Mouse (Mus musculus) urinary bladder, postnatal 36 days (tissue): ENCODE results near the gene Celsr2.

Experiments used
- DNase-seq, 2 experiments: peaks; one replicate each; pipeline ENCODE4 v3.0.0; 2022; ENCODE audit warnings: low spot score in 2 of 2, mixed read lengths in 1 of 2

Gene Celsr2

DNA sequence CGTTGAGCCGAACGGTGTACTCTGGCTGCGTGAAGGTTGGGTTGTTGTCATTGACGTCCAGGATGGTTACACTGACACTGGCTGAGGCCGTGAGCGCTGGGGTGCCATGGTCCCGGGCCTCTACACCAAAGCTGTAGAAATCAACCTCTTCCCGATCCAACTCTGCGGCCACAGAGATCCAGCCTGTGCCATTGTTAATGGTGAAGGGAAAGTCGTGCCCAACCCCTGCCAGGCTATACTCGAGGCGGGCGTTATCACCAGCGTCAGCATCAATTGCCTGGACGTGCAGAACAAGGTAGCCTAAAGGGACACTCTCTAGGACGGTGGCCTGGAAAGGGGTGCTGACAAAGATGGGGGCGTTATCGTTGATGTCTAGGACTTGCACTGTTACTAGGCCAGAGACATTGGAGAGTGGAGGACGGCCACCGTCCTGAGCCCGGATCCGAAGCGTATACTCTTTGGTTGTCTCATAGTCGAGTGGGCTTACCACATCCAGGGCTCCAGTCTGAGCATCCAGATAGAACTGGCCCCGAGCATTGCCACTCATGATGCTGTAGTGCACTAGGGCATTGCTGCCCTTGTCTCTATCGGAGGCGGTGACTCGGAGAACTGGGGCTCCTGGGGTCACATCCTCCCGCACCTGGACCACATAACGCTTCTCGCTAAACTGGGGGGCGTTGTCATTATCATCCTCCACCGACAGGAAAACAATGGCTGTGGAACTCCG is 1.6 kb downstream of the Celsr2 start:
- no peak for DNase-seq

DNA sequence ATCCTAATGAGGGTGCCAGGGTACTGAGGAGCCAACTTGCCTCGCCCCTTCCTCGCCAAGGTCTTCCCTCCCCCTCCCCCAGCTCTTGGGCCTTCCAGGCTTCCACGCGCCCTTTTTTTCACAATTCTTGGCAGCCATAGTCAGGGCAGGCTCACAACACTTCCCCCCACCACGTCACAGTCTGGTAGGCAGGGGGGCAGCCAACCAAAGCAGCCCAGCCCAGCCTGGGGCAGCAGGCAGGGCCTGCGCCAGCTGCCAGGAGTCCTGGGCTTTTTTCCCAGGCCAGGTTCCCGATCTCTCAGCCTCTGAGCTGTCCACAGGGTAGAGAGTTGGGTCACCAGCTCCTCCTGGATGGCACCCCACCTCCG is 3.6 kb downstream of the Celsr2 start:
- peak in 1 of 2 experiments; percentile 23 for DNase-seq

DNA sequence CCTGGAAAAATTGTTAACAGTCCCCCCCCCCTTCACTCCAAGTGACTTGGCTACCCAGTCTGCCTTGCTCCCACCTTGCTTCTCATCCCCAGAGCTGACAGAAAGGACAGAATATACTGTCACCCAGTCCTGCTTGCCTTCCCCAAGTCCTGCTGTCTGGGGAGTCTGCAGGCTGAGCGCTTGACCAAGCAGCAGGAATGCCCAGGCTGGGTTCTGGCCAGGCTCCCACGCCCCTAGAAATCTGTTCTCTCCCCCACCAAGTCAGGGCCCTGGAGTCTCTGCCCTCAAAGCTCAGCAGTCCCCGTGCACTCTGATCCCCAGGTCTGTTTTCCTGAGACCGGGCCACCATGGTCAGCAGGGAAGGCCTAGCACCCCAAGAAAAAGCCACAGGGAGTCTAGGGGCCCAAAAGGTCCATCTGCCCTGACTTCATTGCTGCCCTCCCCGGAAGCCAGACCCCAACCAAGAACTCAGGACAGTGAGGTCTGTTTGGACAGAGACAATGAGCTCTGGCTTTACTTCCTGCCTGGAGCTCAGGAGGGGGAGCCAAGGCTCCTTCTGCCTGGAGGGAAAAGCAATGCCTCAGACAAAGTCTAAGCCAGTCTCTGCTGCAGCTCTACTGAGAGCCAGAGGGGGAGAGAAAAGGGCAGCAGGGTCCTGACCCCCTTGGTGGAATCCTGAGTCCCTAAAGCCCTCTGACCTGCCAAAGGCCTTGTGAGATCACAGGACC is 4.2 kb downstream of the Celsr2 start:
- no peak for DNase-seq

DNA sequence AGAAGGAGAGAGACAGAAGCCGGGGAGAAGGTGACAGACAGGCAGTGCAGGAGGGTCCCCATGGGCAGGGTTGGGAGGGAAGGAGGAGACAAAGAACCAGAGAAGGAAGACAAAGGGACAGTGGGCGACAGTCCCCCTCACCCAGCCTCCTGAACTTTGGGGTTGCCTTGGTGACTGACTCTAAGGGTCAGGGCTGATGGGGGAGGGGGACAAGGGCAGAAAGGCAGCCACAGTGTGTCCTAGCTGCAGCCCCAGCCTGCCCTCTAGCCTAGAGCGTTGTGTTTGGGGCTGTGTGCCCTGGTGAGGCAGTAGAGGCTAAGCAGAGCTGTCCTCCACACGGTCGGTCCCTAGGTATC is 5.0 kb downstream of the Celsr2 start:
- DNase-seq, result no peak

DNA sequence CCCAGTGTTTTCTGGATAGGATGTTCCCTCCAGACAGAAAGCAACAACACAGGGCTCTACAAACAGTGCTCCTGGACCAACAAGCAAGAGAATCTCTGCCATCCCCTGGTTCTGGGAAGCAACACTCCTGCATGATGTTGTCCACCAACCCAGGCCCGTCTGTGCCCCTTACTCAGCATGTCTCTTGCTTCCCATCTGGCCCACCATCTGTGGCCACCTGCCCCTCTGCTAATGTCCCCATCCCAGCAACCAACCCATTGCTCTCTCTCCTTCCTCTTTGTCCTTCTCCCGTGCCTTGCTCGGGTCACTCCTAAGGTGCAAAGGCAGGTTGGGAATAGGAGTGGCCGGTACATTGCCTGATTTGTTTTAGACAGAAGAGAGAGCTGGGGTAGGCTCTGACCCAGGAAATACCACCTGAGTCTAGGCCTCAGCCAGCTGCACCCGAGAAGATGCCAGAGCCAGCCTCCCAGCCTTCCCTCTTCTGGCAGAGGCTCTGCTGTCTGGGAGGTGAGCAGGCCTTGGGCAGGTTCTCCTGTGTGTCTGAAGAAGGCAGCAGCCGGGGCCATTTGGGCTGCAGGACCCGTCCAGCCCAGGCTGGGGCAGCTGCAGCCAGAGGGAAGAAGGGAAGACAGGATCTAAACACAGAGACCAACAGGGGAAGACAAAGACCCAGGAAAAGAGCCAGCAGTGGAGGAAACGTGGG is 5.5 kb downstream of the Celsr2 start:
- DNase-seq, result no peak

DNA sequence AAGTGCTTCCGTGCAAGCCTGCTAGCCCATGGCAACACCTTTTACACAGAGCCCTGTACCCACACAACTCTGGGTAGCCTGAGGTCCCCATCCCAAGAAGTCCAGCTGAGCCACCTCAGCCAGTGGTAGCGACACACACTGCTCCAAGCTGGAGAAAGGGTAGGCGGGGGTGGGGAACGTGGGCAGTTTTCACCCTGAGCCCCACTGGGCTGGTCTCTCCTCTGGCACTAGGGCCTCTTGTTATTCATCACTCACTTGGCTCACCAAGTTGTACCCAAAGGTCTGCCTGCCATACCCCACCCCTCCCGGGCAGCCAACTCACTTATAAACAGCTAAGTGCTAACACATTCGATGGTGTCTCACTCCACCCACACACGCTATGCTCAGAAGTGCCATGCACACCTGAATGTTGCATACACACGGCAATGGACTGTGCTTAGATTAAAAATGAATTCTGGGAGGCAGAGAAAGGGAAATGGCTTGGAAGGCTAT is 6.8 kb downstream of the Celsr2 start:
- DNase-seq, result no peak

DNA sequence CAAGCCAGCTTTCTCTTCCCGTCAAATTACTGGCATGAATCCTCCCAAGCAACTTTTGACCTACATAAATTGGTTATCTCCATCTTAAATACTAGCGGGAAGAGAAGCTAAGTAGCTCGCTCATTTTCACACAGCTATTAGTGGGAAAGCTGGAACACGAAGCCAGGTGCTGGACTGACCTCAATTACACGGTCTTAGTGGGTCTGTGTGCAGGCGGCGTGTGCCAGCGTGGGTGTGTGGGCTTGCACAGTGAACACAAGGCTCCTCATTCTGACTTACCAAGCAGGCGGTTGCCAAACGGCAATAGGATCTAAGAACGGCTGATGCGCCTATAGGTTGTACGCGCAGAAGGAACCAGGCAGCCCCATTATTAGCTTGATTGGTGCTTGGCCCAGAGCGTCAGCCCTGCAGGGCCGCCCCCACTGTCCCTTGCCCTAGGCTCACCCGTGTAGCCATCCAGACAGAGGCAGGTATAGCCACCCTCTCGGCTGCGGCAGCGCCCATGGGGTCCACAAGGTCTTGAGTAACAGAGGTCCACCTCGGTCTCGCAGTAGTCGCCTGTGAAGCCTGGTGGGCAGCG is 9.0 kb downstream of the Celsr2 start:
- no peak for DNase-seq

DNA sequence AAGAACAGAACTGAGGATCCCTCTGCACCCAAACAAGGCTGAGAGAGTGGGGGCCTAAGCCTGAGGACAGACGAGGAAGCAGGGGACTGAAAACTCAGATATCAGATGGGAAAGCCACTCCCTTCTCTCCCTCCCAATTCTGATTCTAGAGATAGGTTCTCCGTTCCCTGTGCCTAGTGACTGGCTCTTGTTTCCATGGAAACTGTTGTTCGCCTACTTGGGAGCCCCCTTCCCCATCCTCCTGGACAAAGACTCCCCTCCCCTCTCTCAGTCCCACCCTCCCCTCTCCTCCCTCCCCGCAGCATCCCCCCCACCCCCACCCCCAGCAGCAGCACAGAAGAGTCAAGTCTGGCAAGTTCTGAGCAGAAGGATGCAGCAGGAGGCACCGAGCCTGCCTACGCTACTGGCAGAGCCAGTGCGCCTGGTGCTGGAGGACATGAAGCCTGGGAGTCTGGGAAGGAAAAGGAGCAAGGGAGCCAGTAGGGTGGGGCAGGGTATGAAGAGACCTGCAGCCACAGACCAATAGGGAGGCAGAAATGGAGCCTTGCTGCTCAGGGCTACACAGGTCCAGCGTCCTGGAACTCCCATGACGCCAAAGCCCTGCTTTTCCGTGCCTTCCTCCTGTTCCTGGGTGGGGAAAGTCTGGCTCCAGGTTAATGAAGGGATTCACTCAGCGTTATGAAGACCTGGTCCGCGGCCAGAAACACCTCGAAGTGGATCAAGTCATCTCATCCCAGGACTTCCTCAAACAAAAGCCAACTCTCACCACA is 9.6 kb downstream of the Celsr2 start:
- DNase-seq, result no peak

DNA sequence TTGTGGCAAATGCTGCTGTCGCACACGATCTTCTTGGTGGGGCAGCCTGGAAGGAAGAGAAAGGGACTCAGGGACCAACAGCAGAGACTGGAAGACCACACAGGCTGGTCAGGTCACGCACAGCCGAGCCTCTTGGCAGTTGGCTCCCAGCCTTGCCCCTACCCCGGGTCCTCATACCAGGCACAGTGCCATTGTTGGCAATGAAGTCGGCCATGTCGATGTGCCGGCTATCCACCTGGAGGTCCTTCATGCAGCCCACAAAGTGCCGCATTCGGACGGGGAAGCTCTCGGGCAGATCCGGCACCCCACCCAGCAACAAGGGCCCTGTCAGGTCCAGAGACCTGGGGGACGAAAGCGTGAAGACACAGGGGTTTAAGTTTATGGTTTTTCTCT is 12.8 kb downstream of the Celsr2 start:
- DNase-seq, result no peak

DNA sequence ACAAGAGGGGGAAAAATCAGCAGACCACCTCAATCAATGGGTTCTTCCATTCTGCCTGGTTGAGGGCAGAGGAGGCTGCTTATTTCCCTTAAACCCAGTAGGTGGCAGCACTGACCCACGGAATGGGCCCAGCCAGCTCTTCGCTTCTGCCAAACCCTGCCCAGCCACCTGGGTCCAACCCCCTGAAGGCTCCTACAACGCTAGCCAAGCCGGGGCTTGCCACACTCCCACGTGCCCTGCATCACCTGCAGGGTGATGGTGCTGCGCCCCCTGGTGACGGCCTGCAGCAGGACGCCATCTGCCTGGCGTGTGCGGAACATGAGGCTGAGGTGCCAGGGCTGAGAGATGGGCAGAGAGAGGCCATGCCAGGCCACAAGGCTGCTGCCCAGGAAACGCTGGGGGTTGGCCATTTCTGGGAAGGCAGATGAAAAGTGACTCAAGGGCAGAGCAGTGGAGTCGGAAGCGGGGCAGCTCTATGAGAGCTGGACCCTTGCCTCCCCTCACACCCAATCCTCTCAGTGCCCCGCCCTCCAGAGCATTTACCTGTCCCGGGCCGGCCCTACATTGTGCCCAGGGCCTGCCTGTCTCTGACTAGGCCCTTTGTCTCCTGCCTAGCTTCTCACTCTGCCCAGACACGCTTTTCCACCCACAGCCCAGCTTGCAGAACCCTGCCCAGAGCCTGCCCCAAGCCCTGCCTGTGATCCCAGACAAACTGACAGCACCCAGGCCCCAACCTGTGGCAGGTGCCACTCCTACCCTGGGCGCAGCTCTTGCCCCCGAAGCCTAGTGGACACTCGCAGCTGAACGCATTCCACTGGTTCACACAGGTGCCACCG is 13.4 kb downstream of the Celsr2 start:
- peak; percentile 80 to 91 for DNase-seq

DNA sequence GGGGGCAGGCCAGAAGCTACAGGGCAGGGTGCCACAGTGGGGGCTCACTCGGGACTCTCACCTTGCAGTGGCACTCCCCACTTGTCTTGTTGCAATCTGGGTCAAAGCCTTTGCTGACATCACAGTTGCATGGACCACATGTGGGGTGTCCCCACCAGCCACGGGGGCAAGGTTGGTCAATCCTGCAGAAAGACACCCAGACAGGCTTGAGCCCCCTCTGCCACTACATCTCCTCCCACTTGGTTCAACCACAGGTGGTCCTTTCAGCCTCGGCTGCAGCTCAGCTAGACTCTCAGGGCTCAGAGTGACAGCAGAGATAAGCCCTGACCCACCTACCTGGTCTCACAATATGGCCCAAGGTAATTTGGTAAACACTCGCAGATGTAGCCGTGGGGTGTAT is 14.9 kb downstream of the Celsr2 start:
- DNase-seq, result no peak

DNA sequence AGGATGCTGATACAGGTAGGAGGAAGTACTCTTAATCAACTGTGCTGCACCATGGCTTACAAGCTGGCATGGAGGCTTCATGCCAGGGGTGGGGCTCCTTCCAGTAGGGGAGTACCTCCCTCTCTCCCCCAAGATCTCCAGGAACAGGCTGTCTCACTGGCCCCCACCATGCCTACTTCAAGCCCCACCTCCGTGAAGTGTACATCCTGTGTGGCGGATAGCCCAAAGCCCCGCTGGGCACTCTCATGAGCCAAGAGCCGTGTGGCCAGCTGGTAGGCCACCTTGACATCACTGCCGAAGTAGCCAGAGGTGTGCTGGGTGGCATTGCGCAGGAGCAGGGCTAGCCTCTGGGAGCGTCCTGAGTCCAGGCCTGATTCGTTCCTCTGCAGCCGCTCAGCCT is 17.1 kb downstream of the Celsr2 start:
- no peak for DNase-seq

DNA sequence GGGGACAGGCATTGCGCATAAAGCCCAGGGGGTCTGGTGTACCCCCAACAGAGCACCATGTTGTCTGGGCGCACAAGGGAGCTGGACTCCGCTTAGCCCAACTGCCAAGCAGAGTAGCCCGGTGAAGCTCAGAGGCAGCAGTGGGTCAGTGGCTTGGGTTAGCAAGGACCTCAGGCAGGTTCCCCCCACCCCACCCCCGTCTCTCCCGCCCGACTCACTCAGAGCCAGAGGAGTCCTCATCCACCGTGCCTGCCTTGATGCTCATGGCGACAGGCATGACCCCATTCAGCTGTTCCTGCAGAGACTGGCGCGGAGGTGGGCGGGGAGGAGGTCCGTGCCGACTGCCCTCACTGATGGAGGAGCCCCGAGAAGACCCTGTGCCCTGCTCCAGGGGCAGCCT is 22.6 kb downstream of the Celsr2 start:
- DNase-seq, result no peak

DNA sequence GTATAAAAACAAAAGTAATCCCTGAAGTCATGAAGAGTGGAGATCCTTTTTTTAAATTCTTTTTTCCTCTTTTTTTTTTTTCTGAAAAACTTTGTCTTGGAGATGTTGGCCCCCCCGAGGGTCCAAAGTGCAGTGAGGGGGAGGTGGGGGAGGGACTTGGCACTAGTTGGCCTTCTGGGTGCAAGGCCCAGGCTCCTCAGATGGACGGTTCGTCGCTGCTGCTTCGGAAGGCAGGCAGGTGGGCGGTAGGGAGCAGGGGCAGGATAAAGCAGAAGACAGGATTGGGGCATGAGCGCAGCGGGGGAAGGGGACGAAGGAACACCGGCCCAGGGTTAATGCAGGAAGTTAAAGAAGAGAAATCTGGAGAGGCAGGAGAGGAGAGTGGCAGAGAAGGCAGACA is 23.1 kb downstream of the Celsr2 start:
- DNase-seq, result no peak

DNA sequence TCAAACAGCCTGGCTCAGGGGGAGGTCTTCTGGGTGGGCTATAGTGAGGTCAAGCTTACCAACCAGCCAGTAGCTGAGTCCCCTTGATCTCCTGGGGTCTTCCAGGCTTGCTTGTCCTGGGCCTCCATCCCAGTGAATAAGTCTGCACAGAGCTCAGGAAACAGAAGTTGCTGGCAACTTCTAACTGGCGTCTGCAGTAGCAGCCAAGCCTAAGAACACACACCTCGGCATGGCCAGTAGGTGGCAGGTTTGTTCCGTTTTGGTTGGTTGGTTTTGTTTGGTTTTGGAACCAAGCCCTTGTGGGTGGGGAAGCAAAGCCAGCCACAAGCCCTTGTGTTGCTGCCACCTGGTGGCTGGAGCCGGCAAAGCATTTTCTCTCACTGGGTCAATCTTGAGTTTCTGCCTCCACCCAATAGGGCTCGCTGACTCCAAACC is 26.2 kb downstream of the Celsr2 start:
- peak; percentile 93 to 94 for DNase-seq

DNA sequence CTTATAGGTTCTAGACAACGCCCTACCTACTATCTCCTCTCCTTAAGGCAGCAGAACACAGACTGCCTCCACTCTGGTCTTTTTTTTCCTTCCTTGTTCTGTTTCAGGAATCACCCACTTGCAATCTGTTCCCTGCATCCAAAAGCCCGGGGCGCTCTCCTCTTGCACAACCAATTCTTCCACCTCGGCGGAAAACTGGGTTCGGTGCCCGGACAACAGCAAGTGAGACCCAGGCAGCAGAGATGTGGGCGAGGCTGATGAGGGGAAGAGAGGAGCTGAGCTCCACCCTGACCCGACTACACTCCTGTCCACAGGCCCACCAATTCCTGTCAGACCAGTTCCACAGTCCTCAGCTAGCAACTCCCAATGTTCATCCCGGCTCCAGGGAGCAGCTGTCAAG is 29.2 kb downstream of the Celsr2 start:
- no peak for DNase-seq

DNA sequence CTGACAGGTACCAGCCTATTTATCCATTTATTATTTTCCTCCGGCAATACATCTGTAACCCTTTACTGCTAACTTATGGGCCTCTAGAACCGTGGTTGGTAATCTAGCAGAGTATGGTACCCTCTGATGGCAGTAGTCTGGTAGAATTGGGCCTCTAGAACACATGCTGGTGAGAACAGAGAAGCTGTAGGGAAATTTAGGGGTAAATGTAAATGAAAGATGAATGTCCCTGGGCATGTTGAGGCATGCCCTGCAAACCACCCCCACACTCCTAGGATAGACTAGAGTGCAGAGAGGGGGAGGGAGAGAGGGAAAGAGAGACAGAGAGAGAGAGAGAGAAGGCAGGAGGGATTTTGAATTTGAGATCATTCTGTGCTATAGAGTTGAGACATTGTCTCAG is 30.9 kb downstream of the Celsr2 start:
- no peak for DNase-seq

DNA sequence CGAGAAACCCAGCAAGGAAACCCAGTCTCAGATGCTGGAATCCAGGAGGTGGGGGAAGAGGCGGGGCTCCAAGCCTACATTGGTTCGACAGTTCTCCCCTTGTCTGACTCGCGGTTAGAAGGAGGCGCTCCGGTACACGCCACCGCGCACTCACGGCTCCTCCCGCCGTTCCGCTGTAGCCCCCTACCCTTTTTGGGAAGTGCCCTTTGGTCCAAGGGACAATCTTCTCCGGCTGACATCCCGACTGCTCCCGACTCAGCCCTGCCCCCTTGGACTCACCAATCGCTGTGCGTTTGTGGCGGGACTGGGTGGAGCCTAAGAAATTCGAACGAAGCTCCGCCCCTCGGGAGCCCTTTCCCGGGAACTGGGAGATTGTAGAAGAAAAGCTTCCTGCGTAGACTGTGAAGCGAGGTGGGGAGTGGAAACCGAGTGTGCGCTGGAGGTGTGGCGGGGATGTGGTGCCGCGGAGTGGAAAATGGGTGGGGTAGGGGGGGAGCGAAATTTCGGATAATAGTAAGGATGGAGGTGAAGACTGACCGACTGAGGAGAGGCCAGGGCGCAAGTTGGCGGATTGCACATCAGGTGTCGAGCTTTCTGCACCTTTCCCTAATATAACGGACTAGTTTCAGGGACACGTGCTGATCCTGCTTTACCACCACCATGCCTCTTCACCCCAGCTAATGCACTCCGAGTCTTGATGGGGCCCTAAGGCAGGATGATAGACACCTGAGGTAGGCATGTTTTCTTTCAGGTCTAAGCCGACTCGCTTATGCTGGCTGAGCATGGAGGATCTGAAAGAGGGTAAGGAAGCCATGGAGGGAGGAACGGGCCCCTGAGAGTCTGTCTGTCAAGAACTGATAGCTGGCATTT is 31.6 kb downstream of the Celsr2 start, which contains the start of gene Psrc1:
TSS of gene Psrc1 (plus strand) at position 355 of the 870 bp plus-strand sequence.
- peak; percentile 80 to 88 for DNase-seq
